Mouse (Mus musculus) lung, postnatal 36 days (tissue): ENCODE results near the gene Arf5.

ENCODE experiments used
- DNase-seq: peaks from one replicate; pipeline ENCODE4 v3.0.0; 2022; ENCODE audit warnings: mixed read lengths

Arf5 gene

GRCm38 (mm10) chr6:28423313-28423712 lies at the start of gene Arf5:
Gene Arf5 (plus strand): TSS chr6:28423560.
- peak; percentile 97 for DNase-seq

GRCm38 (mm10) chr6:28381983-28382382 lies 41.4 kb upstream of the Arf5 start:
- no peak for DNase-seq

GRCm38 (mm10) chr6:28385169-28385568 lies 38.2 kb upstream of the Arf5 start:
- DNase-seq: no peak

- no peak for DNase-seq
Observed at GRCm38 (mm10) chr6:28389038-28389437, 34.3 kb upstream of the Arf5 start.

- DNase-seq: no peak
Observed at GRCm38 (mm10) chr6:28396051-28396852, 27.1 kb upstream of the Arf5 start.

GRCm38 (mm10) chr6:28396853-28397457 lies 26.4 kb upstream of the Arf5 start:
- no peak for DNase-seq

- no peak for DNase-seq
Observed at GRCm38 (mm10) chr6:28397681-28398203, 25.6 kb upstream of the Arf5 start, which contains the start of gene Zfp800. Gene Zfp800 (minus strand): TSS chr6:28398005.

GRCm38 (mm10) chr6:28398726-28399125 lies 24.6 kb upstream of the Arf5 start:
- DNase-seq: no peak

- peak; percentile 21 for DNase-seq
Observed at GRCm38 (mm10) chr6:28399791-28400190, 23.6 kb upstream of the Arf5 start.

GRCm38 (mm10) chr6:28410053-28410452 lies 13.3 kb upstream of the Arf5 start:
- DNase-seq: peak; percentile 48

GRCm38 (mm10) chr6:28411236-28411635 lies 12.1 kb upstream of the Arf5 start:
- DNase-seq: no peak

GRCm38 (mm10) chr6:28416981-28417380 lies 6.4 kb upstream of the Arf5 start:
- DNase-seq: no peak

- peak; percentile 73 for DNase-seq
Observed at GRCm38 (mm10) chr6:28418449-28418848, 4.9 kb upstream of the Arf5 start.

GRCm38 (mm10) chr6:28419673-28420072 lies 3.7 kb upstream of the Arf5 start:
- no peak for DNase-seq

GRCm38 (mm10) chr6:28420361-28420760 lies 3.0 kb upstream of the Arf5 start:
- DNase-seq: no peak

GRCm38 (mm10) chr6:28420865-28421264 lies 2.5 kb upstream of the Arf5 start:
- DNase-seq: no peak

- DNase-seq: peak; percentile 98
Observed at GRCm38 (mm10) chr6:28421469-28422000, 1.8 kb upstream of the Arf5 start.

- no peak for DNase-seq
Observed at GRCm38 (mm10) chr6:28422651-28423290, 589 bp upstream of the Arf5 start.

GRCm38 (mm10) chr6:28423767-28424695 lies 671 bp downstream of the Arf5 start:
- peak; percentile 68 for DNase-seq

GRCm38 (mm10) chr6:28425019-28425418 lies 1.7 kb downstream of the Arf5 start:
- no peak for DNase-seq

GRCm38 (mm10) chr6:28427096-28427839 lies 3.9 kb downstream of the Arf5 start, which contains the start of gene Fscn3:
Gene Fscn3 (plus strand): TSS chr6:28427789.
- peak; percentile 48 for DNase-seq
